Mouse (Mus musculus) midbrain, embryonic 15.5 days (tissue): Measurements from ENCODE around the gene Mars2. TPM values are rescaled to one million over a fixed set of nuclear protein-coding genes. Genes with fewer than 3 reads are reported as not detected.

Source experiments
- ATAC-seq: fragments of 200-750 bp; cut with Nextera tagmentation; replicated peaks from 2 replicates; pipeline ENCODE4 v1.8.0; 2017; ENCODE audit warnings: moderate TSS enrichment
- H3K27ac ChIP-seq: fragments of 300-500 bp; sonication (generic); 2 replicates; pipeline ENCODE4 v1.5.1; 2015; ENCODE audit warnings: mild to moderate bottlenecking, inconsistent platforms
- H3K27me3 ChIP-seq: fragments of 300-500 bp; sonication (generic); replicated peaks from 2 replicates; pipeline ENCODE4 v1.6.1; 2015; ENCODE audit warnings: inconsistent platforms
- H3K36me3 ChIP-seq: fragments of 300-500 bp; sonication (generic); replicated peaks from 2 replicates; pipeline ENCODE4 v1.6.1; 2015; ENCODE audit warnings: inconsistent platforms
- H3K4me1 ChIP-seq: fragments of 300-500 bp; sonication (generic); 2 replicates; pipeline ENCODE4 v1.6.1; 2015; ENCODE audit warnings: inconsistent platforms
- H3K4me2 ChIP-seq: fragments of 300-500 bp; sonication (generic); 2 replicates; pipeline ENCODE4 v1.6.1; 2015; ENCODE audit warnings: inconsistent platforms, mild to moderate bottlenecking, moderate library complexity
- H3K4me3 ChIP-seq: fragments of 300-500 bp; sonication (generic); 2 replicates; pipeline ENCODE4 v1.5.1; 2015; ENCODE audit warnings: mild to moderate bottlenecking, inconsistent platforms
- H3K9ac ChIP-seq: fragments of 300-500 bp; sonication (generic); 2 replicates; pipeline ENCODE4 v1.6.1; 2015; ENCODE audit warnings: mild to moderate bottlenecking, inconsistent platforms
- H3K9me3 ChIP-seq: fragments of 300-500 bp; sonication (generic); 2 replicates; pipeline ENCODE4 v1.6.1; 2016; ENCODE audit warnings: inconsistent platforms
- WGBS: fragments of 180-500 bp; shearing (Covaris S2); methylation state at CpG from one replicate; pipeline ENCODE4 v1.1.7; 2015; ENCODE audit warnings: mixed read lengths; 5-methylcytosine and 5-hydroxymethylcytosine counted together
- polyA plus RNA-seq: library from polyadenylated mRNA; unstranded; fragments of >200 nt; fragmentation: Nextera tagmentation; extraction: Ambion mirVana; gene quantifications from 2 replicates; pipeline ENCODE4 v1.2.1, GENCODE M21; 2015

Gene Mars2
- 3.4 and 4.0 TPM in 2 replicates for polyA plus RNA-seq

DNA sequence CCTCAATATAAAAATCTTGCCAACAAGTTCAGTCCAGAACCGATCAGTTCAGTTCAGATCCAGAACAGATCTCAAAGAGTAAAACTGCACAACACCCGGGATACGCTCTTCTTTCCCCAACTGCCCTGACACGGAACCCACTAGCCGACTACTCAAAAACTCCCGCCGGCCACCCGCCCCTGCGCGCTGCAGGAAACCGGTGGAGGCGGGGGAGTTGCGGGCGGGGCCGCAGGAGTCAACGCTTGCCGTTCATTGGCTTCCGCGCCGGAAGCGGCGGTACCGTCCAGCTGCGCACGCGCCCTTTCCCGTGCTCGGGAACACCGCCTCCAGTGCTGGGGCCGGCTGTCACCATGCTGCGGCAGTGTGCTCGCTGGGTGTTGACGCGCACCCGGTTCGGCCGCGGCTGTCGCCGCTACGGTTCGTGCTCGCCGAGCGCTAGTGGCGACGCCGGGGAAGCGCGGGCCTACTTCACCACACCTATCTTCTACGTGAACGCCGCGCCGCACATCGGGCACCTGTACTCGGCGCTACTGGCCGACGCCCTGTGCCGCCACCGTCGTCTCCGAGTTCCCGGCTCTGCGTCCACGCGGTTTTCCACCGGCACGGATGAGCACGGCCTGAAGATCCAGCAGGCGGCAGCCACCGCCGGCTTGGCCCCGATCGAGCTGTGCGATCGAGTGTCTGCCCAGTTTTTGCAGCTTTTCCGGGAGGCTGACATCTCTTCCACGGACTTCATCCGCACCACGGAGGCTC lies at the start of gene Mars2:
TSS of gene Mars2 (plus strand) at position 288 of the 753 bp plus-strand sequence.
- ATAC-seq, result peak; percentile 99
- Histone ChIP-seq H3K9ac (peak within 1 kb of the TSS; percentile 64), H3K4me3 (peak within 1 kb of the TSS; percentile 79), H3K9me3 (no peaks in the 10 kb centered on the region), H3K4me2 (peak within 1 kb of the TSS; percentile 81), H3K4me1 (peaks cover 39% of the 10 kb centered on the region), H3K27me3 (no peaks in the 10 kb centered on the region), H3K36me3 (no peaks in the 10 kb centered on the region), H3K27ac (peak within 1 kb of the TSS; percentile 90)
- WGBS, result under 1% methylated on average over 82 of the region's 82 CpGs

DNA sequence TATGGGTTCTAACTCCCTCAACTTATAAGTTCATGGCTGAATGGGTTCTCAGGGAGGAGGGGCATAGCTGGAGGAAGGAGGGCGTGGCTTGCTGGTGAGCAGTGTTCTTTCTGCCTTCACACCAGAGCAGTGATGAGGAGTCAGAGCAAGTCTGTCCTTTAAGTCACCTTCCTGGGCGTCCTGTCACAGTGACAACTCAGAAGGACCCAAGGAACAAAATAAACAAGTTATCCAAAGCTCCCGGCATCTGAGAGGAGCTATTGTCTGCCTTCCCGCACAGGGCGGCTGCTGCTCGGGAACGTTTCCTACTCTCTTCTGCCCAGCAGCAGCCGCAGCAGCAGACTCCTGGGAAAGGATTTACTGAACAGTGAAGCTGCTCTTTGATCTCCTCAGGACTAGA lies 45.0 kb upstream of the Mars2 start:
- peak; percentile 74 for ATAC-seq
- H3K36me3 ChIP-seq, result no peaks in the 10 kb centered on the region
- no peaks in the 10 kb centered on the region for H3K27me3 ChIP-seq
- H3K27ac ChIP-seq, result peak overlapping the region; percentile 59
- peak overlapping the region; percentile 36; the same call in 1 of the 2 replicates for H3K9ac ChIP-seq
- H3K4me3 ChIP-seq, result peak overlapping the region; percentile 32
- WGBS, result 5% methylated on average over 8 of the region's 8 CpGs
- no peaks in the 10 kb centered on the region for H3K9me3 ChIP-seq
- peaks cover 24% of the 10 kb centered on the region for H3K4me1 ChIP-seq
- H3K4me2 ChIP-seq, result peak overlapping the region; percentile 53

DNA sequence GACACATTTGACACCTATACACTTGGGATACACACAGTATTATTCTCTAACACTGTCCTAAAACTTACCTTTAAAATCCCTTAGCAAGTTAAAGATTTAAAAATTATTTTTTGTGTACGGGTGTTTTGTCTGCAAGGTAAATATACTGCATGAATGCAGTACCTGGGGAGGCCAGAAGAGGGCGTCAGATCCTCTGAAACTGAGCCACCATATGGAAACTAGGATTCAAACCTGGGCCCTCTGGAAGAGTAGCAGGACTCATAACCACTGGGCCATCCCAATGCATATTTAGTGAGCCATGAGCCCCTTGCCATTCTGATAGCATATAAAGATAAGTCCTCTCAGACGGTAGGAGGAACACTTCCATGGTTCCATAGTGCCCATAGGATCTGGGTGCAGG lies 44.2 kb upstream of the Mars2 start:
- H3K27me3 ChIP-seq, result no peaks in the 10 kb centered on the region
- H3K27ac ChIP-seq, result peak overlapping the region; percentile 59; the same call in 1 of the 2 replicates
- H3K36me3 ChIP-seq, result no peaks in the 10 kb centered on the region
- no peak overlapping the region for H3K9ac ChIP-seq
- 0 out of 2 replicates have a peak, but pooled peaks have one; percentile 1 for ATAC-seq
- no peaks in the 10 kb centered on the region for H3K9me3 ChIP-seq
- H3K4me1 ChIP-seq, result peaks cover 24% of the 10 kb centered on the region
- WGBS, result 49% methylated on average over 3 of the region's 3 CpGs
- H3K4me2 ChIP-seq, result no peak overlapping the region
- H3K4me3 ChIP-seq, result no peak overlapping the region

DNA sequence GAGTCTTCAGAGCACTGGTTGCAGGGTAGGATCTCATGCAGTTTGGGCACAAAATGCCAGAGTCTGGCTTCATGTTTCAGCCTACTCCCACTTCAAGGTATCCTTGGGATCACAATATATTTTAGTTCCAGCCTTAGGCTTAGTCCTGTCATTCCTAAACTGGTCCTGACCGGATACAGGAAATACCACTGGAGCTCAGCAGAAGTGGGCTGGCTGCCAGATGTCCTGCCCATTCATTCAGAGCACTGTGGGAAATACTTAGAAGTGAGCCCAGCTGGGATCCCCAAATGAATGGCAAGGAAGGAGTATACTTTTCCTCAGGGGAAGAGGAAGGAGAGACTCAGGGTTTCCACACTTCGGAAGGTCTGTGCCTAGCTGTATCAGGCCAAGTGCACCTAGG lies 43.7 kb upstream of the Mars2 start:
- Histone ChIP-seq H3K9ac (no peak overlapping the region), H3K4me1 (peaks cover 24% of the 10 kb centered on the region), H3K36me3 (no peaks in the 10 kb centered on the region), H3K27ac (no peak overlapping the region), H3K4me3 (no peak overlapping the region), H3K9me3 (no peaks in the 10 kb centered on the region), H3K4me2 (no peak overlapping the region), H3K27me3 (no peaks in the 10 kb centered on the region)
- 28% methylated on average over 2 of the region's 2 CpGs for WGBS
- ATAC-seq, result peak; percentile 49; the same call in 1 of the 2 replicates

DNA sequence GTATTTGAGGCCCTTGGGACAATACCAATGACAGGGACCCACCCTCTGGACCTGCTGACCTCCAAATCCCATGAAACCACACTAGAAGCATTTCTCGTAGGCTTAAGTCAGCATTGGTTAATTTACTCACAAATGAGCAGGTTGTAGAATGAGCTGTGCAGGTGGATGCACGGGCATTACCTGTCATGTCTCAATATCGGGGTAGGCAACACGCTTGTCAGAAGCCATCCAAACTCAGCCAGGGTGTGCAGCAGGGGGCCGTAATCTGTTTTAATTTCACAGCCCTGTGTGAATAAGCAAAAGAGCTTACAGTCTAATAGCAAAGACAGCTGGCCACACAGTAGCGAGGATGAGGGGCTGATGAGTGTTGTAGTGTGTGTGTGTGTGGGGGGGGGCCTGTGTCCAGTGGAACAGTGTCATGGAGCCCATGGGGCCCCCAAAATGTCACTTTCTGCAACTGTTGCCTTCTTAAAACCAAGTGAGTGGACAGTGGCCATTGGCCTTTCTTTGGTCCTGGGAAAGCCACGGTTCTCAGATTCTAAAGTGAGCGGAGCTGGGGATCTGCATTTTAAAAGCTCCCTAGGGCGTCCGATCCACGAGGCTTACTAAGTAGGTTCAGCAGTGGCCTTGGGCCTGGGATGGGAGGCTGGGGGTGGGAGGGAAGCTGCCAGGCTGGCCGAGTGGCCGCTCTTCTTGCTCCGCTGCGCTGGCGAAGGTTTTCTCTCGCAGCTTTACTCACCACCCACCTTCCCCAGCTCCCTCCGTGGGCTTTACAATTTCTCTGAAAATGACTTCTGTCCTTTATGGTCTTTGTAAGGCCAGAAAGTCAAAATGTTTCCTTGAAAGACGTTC lies 42.7 kb upstream of the Mars2 start:
- 10% methylated on average over 19 of the region's 19 CpGs for WGBS
- no peak overlapping the region for H3K9ac ChIP-seq
- H3K4me2 ChIP-seq, result peak overlapping the region; percentile 44

DNA sequence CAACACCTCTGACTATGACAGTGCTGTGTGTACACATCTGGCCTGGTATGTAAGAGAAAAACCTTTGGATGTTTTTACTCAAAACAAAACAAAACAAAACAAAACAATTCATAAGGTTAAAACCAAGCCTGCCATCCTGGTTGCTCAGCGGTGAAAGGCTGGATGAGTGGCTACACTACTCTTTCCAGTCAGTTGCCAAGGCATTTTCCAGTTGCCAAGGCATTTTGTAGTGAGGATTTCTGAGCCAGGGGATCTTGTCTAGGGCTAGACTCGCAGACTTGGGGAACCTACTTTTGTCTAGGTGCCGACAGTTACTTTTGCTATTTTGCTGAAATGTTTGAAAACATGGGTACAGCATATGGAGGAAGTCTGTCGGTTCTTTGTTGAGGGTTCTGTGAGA lies 42.0 kb upstream of the Mars2 start:
- 51% methylated on average over 4 of the region's 4 CpGs for WGBS
- Histone ChIP-seq H3K9me3 (no peaks in the 10 kb centered on the region), H3K4me1 (peaks cover 24% of the 10 kb centered on the region), H3K27me3 (no peaks in the 10 kb centered on the region), H3K9ac (no peak overlapping the region), H3K4me3 (no peak overlapping the region), H3K36me3 (no peaks in the 10 kb centered on the region), H3K27ac (no peak overlapping the region), H3K4me2 (peak overlapping the region; percentile 44; the same call in 1 of the 2 replicates)
- ATAC-seq, result no peak

More for the DNA sequence above, 42.7 kb upstream of the Mars2 start:
- Histone ChIP-seq H3K36me3 (no peaks in the 10 kb centered on the region), H3K27ac (no peak overlapping the region), H3K4me1 (peaks cover 24% of the 10 kb centered on the region), H3K9me3 (no peaks in the 10 kb centered on the region), H3K4me3 (peak overlapping the region; percentile 9; the same call in 1 of the 2 replicates), H3K27me3 (no peaks in the 10 kb centered on the region)
- ATAC-seq, result 0 out of 2 replicates have a peak, but pooled peaks have one; percentile 32

DNA sequence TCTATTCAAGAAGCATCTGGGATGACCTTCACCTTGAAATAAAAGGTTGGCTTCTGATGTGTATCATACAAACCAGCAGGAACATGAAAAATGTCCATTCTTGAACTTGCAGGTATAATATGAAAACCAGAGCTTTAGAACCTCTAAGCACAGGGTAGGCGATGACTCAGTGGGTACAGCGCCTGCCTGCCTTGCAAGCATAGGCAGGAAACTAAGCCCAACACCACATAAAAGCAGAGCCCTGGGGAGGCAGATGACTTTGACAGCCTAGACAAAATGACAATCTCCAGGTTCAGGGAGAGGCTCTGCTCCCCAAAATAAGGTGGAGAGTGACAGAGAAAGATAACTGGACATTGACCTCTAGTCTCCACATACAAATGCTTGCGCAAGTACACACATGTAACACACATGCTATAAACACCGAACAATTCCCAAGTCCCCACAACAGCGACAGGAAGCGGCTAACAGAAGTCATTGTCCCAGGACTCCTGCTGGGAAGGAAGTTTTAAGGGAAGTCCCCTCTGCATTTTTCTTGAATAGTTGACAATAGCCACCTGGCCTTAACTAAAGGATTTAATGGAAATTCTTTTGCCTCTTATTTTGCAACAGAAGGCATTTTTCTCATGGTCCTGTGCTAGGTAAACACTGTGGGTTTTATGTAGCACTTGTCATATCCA lies 40.5 kb upstream of the Mars2 start:
- no peaks in the 10 kb centered on the region for H3K36me3 ChIP-seq
- ATAC-seq, result no peak
- H3K4me2 ChIP-seq, result no peak overlapping the region
- 44% methylated on average over 6 of the region's 6 CpGs for WGBS
- no peaks in the 10 kb centered on the region for H3K9me3 ChIP-seq
- H3K4me1 ChIP-seq, result peaks cover 24% of the 10 kb centered on the region
- no peak overlapping the region for H3K4me3 ChIP-seq
- no peak overlapping the region for H3K9ac ChIP-seq
- 0 out of 2 replicates have a peak, but pooled peaks cover 4% of the 10 kb centered on the region for H3K27me3 ChIP-seq
- H3K27ac ChIP-seq, result no peak overlapping the region

DNA sequence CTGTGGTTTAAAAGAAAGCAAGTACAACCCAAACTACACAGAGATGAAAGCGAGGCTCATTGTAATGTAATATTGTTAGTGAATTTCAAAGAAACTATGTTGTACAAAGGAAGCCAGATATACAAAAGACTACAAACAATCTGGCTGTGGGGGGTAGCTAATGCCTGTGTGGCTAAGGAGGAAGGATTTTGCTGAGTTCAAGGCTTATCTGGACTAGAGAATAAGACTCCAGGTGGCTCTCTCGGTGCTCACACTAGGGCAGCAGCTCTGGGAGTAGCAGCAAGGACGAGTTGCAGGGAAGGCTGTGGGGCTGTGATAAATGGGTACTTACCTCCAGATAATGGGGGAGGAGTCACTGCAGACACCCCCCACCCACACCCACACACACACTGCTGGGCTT lies 38.3 kb upstream of the Mars2 start:
- Histone ChIP-seq H3K27ac (no peak overlapping the region), H3K4me2 (no peak overlapping the region), H3K27me3 (0 out of 2 replicates have a peak, but pooled peaks cover 4% of the 10 kb centered on the region), H3K36me3 (no peaks in the 10 kb centered on the region), H3K4me3 (no peak overlapping the region), H3K9ac (no peak overlapping the region), H3K9me3 (no peaks in the 10 kb centered on the region), H3K4me1 (peaks cover 14% of the 10 kb centered on the region)
- no peak for ATAC-seq
- WGBS, result 9% methylated on average over 3 of the region's 3 CpGs

DNA sequence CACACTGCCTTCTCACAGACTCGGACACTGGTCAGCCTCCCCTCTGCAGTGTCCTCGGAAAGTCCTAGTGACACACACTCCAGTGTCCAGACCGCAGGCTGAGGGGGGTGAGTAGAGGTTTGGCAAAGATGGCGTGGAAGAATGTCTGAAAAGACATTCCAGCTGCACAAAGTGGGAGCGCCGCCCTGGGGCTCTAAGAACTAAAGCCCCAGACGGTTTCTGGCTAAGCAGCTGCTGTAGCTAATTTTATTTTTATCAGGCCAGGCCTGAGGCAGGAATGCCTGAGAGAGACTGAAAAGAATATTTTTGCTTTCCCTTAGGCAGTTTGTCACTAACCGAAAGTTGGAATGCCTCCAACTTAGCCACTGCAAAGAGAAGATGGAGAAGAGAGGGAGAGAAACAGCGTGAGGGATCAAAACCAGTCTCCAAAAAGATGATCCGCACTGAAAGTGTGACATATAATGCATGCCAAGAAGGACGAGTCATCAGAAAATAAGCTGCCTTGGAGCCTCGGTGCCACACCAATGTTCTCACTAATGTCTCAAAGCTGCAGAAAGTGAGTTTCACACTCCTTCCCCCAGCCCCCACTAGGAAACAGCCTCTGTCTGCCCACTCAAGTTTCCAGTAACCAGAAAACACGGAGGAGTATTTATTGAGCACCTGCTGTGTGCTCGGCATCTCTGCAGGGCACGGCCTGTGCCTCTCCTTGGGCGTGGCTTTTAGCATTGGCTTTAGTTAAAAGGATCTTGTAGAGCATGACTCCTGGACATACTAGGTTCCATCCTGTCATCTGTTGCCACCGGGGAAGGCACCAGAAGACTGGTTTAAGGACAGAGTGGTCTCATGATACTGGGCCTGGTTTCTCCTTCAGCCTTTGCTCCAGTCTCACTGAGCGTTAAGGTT lies 34.9 kb upstream of the Mars2 start:
- Histone ChIP-seq H3K4me1 (no peaks in the 10 kb centered on the region), H3K9me3 (no peaks in the 10 kb centered on the region), H3K9ac (no peak overlapping the region), H3K36me3 (no peaks in the 10 kb centered on the region), H3K4me2 (no peak overlapping the region), H3K27me3 (0 out of 2 replicates have a peak, but pooled peaks cover 4% of the 10 kb centered on the region), H3K27ac (no peak overlapping the region), H3K4me3 (no peak overlapping the region)
- 53% methylated on average over 18 of the region's 18 CpGs for WGBS
- ATAC-seq, result no peak; the same call in 1 of the 2 replicates

DNA sequence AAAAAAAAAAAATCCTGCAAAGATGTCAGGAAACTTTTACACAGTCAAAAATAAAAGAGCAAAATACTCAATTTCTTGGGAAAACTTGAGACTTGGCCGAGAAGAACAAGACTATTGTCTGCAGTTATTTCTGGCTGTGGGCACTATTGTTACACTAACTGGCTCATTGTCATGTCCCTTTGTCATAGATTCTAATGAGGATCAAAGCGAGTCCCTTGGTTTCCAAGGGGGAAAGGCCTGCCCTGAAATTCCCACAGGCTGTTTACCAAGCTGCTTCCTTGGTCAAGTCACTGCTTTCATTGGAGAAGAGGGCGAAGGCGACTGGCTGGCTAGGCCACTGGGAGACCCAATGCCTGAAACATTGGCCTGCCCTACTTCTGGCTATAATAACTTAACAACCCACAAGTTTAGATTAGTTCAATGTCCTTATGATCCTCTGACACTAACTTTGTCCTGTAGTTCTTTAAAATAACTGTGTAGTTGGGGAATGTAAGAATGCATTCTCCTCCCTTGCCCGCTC lies 31.1 kb upstream of the Mars2 start:
- H3K4me2 ChIP-seq, result no peak overlapping the region
- no peak overlapping the region for H3K9ac ChIP-seq
- H3K36me3 ChIP-seq, result no peaks in the 10 kb centered on the region
- no peaks in the 10 kb centered on the region for H3K27me3 ChIP-seq
- no peak for ATAC-seq
- WGBS, result 27% methylated on average over 5 of the region's 5 CpGs
- H3K27ac ChIP-seq, result no peak overlapping the region
- no peak overlapping the region for H3K4me3 ChIP-seq
- H3K4me1 ChIP-seq, result no peaks in the 10 kb centered on the region
- no peaks in the 10 kb centered on the region for H3K9me3 ChIP-seq

DNA sequence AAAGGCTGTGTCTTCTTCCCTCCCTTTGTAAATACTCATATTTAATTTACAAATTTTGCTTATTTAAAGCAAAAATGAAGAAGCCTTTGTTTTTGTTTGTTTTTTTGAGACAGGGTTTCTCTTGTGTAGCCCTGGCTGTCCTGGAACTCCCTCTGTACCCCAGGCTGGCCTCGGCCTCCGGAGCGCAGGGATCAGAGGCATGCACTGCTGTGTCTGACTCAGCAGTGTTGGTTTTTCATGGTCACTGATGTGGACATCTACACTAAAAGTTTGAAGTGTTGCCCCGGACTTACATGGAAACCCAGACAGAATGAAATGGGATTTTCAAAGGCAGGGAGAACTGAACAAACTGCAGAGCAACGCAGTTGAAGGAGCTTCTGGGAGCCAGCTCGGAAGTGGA lies 29.4 kb upstream of the Mars2 start:
- no peak for ATAC-seq
- H3K4me2 ChIP-seq, result no peak overlapping the region
- no peaks in the 10 kb centered on the region for H3K36me3 ChIP-seq
- no peak overlapping the region for H3K27ac ChIP-seq
- 89% methylated on average over 6 of the region's 6 CpGs for WGBS
- H3K4me1 ChIP-seq, result no peaks in the 10 kb centered on the region
- H3K9ac ChIP-seq, result no peak overlapping the region
- no peak overlapping the region for H3K4me3 ChIP-seq
- no peaks in the 10 kb centered on the region for H3K9me3 ChIP-seq
- H3K27me3 ChIP-seq, result no peaks in the 10 kb centered on the region
